Mouse (Mus musculus): ENCODE measurements around the gene Zfp664. TPM values are rescaled to one million over a fixed set of nuclear protein-coding genes. Genes with fewer than 3 reads are reported as not detected.

Gene Zfp664
- polyA plus RNA-seq, 1 experiment from 2014 or later, result 137 TPM

- H3K27ac ChIP-seq (replicated peaks; ENCODE audit: low read depth, low read length), result no peak overlapping the region
- ATAC-seq (ENCODE audit: insufficient number of reproducible peaks, low FRiP score, low TSS enrichment, low read depth) (no peak), DNase-seq (ENCODE audit: low spot score) (no peak)
- no peaks in the 10 kb centered on the region; the same call in 1 of the 2 replicates for H3K9me3 ChIP-seq (ENCODE audit: control insufficient read depth, low read length)
- no peak overlapping the region for H3K4me2 ChIP-seq (ENCODE audit: low read depth, severe bottlenecking)
- peaks cover 5% of the 10 kb centered on the region; the same call in 1 of the 2 replicates for H3K4me1 ChIP-seq (ENCODE audit: control insufficient read depth, insufficient read depth, low read length)
- no peaks in the 10 kb centered on the region for H3K27me3 ChIP-seq (ENCODE audit: control insufficient read depth, insufficient read depth, low read length)
- no peaks in the 10 kb centered on the region for H3K36me3 ChIP-seq (ENCODE audit: control insufficient read depth, insufficient read depth, low read length)
- H3K9ac ChIP-seq (ENCODE audit: low read length), result no peak overlapping the region
- H3K4me3 ChIP-seq (ENCODE audit: low read depth, low read length), result no peak overlapping the region
These were observed 58.9 kb downstream of the Zfp664 start for GRCm38 (mm10) chr5:124921410-124921809.

- peaks cover 5% of the 10 kb centered on the region; the same call in 1 of the 2 replicates for H3K4me1 ChIP-seq (ENCODE audit: control insufficient read depth, insufficient read depth, low read length)
- H3K27ac ChIP-seq (replicated peaks; ENCODE audit: low read depth, low read length), result no peak overlapping the region
- H3K9ac ChIP-seq (ENCODE audit: low read length), result no peak overlapping the region
- no peak for DNase-seq (ENCODE audit: low spot score)
- no peak overlapping the region for H3K4me3 ChIP-seq (ENCODE audit: low read depth, low read length)
- no peak overlapping the region for H3K4me2 ChIP-seq (ENCODE audit: low read depth, severe bottlenecking)
- H3K27me3 ChIP-seq (ENCODE audit: control insufficient read depth, insufficient read depth, low read length), result no peaks in the 10 kb centered on the region
- 40% methylated on average over 18 of the region's 18 CpGs for WGBS
- no peak for ATAC-seq (ENCODE audit: insufficient number of reproducible peaks, low FRiP score, low TSS enrichment, low read depth)
- H3K36me3 ChIP-seq (ENCODE audit: control insufficient read depth, insufficient read depth, low read length), result no peaks in the 10 kb centered on the region
- no peaks in the 10 kb centered on the region; the same call in 1 of the 2 replicates for H3K9me3 ChIP-seq (ENCODE audit: control insufficient read depth, low read length)
These were observed 60.2 kb downstream of the Zfp664 start for GRCm38 (mm10) chr5:124922356-124923352.

GRCm38 (mm10) chr5:124929425-124930054 lies 67.0 kb downstream of the Zfp664 start:
- no peak overlapping the region for H3K4me2 ChIP-seq (ENCODE audit: low read depth, severe bottlenecking)
- ATAC-seq (ENCODE audit: insufficient number of reproducible peaks, low FRiP score, low TSS enrichment, low read depth) (no peak), DNase-seq (ENCODE audit: low spot score) (no peak)
- no peaks in the 10 kb centered on the region for H3K9me3 ChIP-seq (ENCODE audit: control insufficient read depth, low read length)
- H3K4me3 ChIP-seq (ENCODE audit: low read depth, low read length), result no peak overlapping the region
- WGBS, result 79% methylated on average over 9 of the region's 9 CpGs
- no peaks in the 10 kb centered on the region for H3K36me3 ChIP-seq (ENCODE audit: control insufficient read depth, insufficient read depth, low read length)
- 0 out of 2 replicates have a peak, but pooled peaks cover 8% of the 10 kb centered on the region for H3K4me1 ChIP-seq (ENCODE audit: control insufficient read depth, insufficient read depth, low read length)
- H3K9ac ChIP-seq (ENCODE audit: low read length), result no peak overlapping the region
- H3K27ac ChIP-seq (replicated peaks; ENCODE audit: low read depth, low read length), result no peak overlapping the region
- H3K27me3 ChIP-seq (ENCODE audit: control insufficient read depth, insufficient read depth, low read length), result no peaks in the 10 kb centered on the region

- Histone ChIP-seq H3K4me1 (ENCODE audit: control insufficient read depth, insufficient read depth, low read length) (0 out of 2 replicates have a peak, but pooled peaks cover 8% of the 10 kb centered on the region), H3K9me3 (ENCODE audit: control insufficient read depth, low read length) (no peaks in the 10 kb centered on the region), H3K27me3 (ENCODE audit: control insufficient read depth, insufficient read depth, low read length) (no peaks in the 10 kb centered on the region), H3K27ac (replicated peaks; ENCODE audit: low read depth, low read length) (0 out of 2 replicates have a peak overlapping the region, but pooled peaks have one; percentile 14), H3K36me3 (ENCODE audit: control insufficient read depth, insufficient read depth, low read length) (no peaks in the 10 kb centered on the region), H3K4me3 (ENCODE audit: low read depth, low read length) (no peak overlapping the region), H3K4me2 (ENCODE audit: low read depth, severe bottlenecking) (no peak overlapping the region), H3K9ac (ENCODE audit: low read length) (no peak overlapping the region)
- ATAC-seq (ENCODE audit: insufficient number of reproducible peaks, low FRiP score, low TSS enrichment, low read depth) (no peak; the same call in 1 of the 2 replicates), DNase-seq (ENCODE audit: low spot score) (peak; percentile 64)
- WGBS, result 45% methylated on average over 5 of the region's 5 CpGs
These were observed 67.6 kb downstream of the Zfp664 start for GRCm38 (mm10) chr5:124930055-124930439.

GRCm38 (mm10) chr5:124930603-124931002 lies 68.1 kb downstream of the Zfp664 start:
- Histone ChIP-seq H3K4me2 (ENCODE audit: low read depth, severe bottlenecking) (no peak overlapping the region), H3K27ac (replicated peaks; ENCODE audit: low read depth, low read length) (peak overlapping the region; percentile 52; the same call in 1 of the 2 replicates), H3K4me3 (ENCODE audit: low read depth, low read length) (no peak overlapping the region), H3K9me3 (ENCODE audit: control insufficient read depth, low read length) (no peaks in the 10 kb centered on the region), H3K36me3 (ENCODE audit: control insufficient read depth, insufficient read depth, low read length) (no peaks in the 10 kb centered on the region), H3K9ac (ENCODE audit: low read length) (no peak overlapping the region), H3K4me1 (ENCODE audit: control insufficient read depth, insufficient read depth, low read length) (0 out of 2 replicates have a peak, but pooled peaks cover 8% of the 10 kb centered on the region), H3K27me3 (ENCODE audit: control insufficient read depth, insufficient read depth, low read length) (no peaks in the 10 kb centered on the region)
- DNase-seq (ENCODE audit: low spot score) (no peak), ATAC-seq (ENCODE audit: insufficient number of reproducible peaks, low FRiP score, low TSS enrichment, low read depth) (no peak)
- WGBS, result 54% methylated on average over 9 of the region's 9 CpGs

GRCm38 (mm10) chr5:124931076-124931475 lies 68.6 kb downstream of the Zfp664 start:
- H3K36me3 ChIP-seq (ENCODE audit: control insufficient read depth, insufficient read depth, low read length), result no peaks in the 10 kb centered on the region
- WGBS, result 39% methylated on average over 8 of the region's 8 CpGs
- H3K4me2 ChIP-seq (ENCODE audit: low read depth, severe bottlenecking), result no peak overlapping the region
- H3K27me3 ChIP-seq (ENCODE audit: control insufficient read depth, insufficient read depth, low read length), result no peaks in the 10 kb centered on the region
- DNase-seq (ENCODE audit: low spot score), result no peak
- 0 out of 2 replicates have a peak, but pooled peaks cover 8% of the 10 kb centered on the region for H3K4me1 ChIP-seq (ENCODE audit: control insufficient read depth, insufficient read depth, low read length)
- ATAC-seq (ENCODE audit: insufficient number of reproducible peaks, low FRiP score, low TSS enrichment, low read depth), result no peak
- H3K9ac ChIP-seq (ENCODE audit: low read length), result peak overlapping the region; percentile 34; the same call in 1 of the 2 replicates
- no peak overlapping the region for H3K4me3 ChIP-seq (ENCODE audit: low read depth, low read length)
- peak overlapping the region; percentile 52; the same call in 1 of the 2 replicates for H3K27ac ChIP-seq (replicated peaks; ENCODE audit: low read depth, low read length)
- H3K9me3 ChIP-seq (ENCODE audit: control insufficient read depth, low read length), result no peaks in the 10 kb centered on the region

GRCm38 (mm10) chr5:124934558-124934957 lies 72.1 kb downstream of the Zfp664 start:
- ATAC-seq (ENCODE audit: insufficient number of reproducible peaks, low FRiP score, low TSS enrichment, low read depth), result no peak
- WGBS, result 83% methylated on average over 7 of the region's 7 CpGs
- Histone ChIP-seq H3K4me2 (ENCODE audit: low read depth, severe bottlenecking) (no peak overlapping the region), H3K4me3 (ENCODE audit: low read depth, low read length) (no peak overlapping the region), H3K9ac (ENCODE audit: low read length) (no peak overlapping the region), H3K27me3 (ENCODE audit: control insufficient read depth, insufficient read depth, low read length) (no peaks in the 10 kb centered on the region), H3K9me3 (ENCODE audit: control insufficient read depth, low read length) (no peaks in the 10 kb centered on the region), H3K27ac (replicated peaks; ENCODE audit: low read depth, low read length) (no peak overlapping the region), H3K4me1 (ENCODE audit: control insufficient read depth, insufficient read depth, low read length) (0 out of 2 replicates have a peak, but pooled peaks cover 8% of the 10 kb centered on the region), H3K36me3 (ENCODE audit: control insufficient read depth, insufficient read depth, low read length) (no peaks in the 10 kb centered on the region)
- no peak for DNase-seq (ENCODE audit: low spot score)

GRCm38 (mm10) chr5:124943181-124943792 lies 80.8 kb downstream of the Zfp664 start:
- ATAC-seq (ENCODE audit: insufficient number of reproducible peaks, low FRiP score, low TSS enrichment, low read depth) (no peak), DNase-seq (ENCODE audit: low spot score) (no peak)
- no peak overlapping the region for H3K9ac ChIP-seq (ENCODE audit: low read length)
- no peak overlapping the region for H3K4me3 ChIP-seq (ENCODE audit: low read depth, low read length)
- no peak overlapping the region for H3K4me2 ChIP-seq (ENCODE audit: low read depth, severe bottlenecking)
- H3K27ac ChIP-seq (replicated peaks; ENCODE audit: low read depth, low read length), result no peak overlapping the region
- no peaks in the 10 kb centered on the region for H3K27me3 ChIP-seq (ENCODE audit: control insufficient read depth, insufficient read depth, low read length)
- H3K4me1 ChIP-seq (ENCODE audit: control insufficient read depth, insufficient read depth, low read length), result no peaks in the 10 kb centered on the region
- no peaks in the 10 kb centered on the region for H3K9me3 ChIP-seq (ENCODE audit: control insufficient read depth, low read length)
- WGBS, result 89% methylated on average over 12 of the region's 12 CpGs
- H3K36me3 ChIP-seq (ENCODE audit: control insufficient read depth, insufficient read depth, low read length), result no peaks in the 10 kb centered on the region
